Mouse (Mus musculus): ENCODE measurements at regions not wholly inside any gene's neighbourhood (a gene's known extent, or its start where the extent isn't known, plus 50 kb on each side); places are given as distances from the start of the nearest gene placed in this dataset.

DNA sequence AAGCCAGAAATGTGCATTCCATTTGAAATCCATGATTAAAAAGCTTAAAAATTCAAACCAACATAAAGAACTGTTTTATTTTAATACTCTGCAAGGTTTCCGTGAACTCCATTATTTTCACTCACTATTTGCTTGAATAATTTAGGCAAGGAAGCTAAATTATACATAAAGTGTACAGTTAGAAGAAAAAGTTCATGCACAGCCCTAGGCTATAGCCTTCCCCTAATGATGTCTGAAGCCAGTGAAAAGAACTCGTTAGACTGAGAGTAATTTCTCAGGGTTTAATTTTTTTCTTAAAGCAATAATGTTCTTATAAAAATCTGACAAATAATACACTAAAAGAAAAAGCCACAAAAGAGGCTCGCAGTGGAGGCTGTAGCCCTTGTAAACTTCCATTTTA is 141.4 kb upstream of the Meis1 start:
- Histone ChIP-seq H3K4me3 (ENCODE audit: low read depth, low read length) (no peak overlapping the region), H3K4me1 (replicated peaks; ENCODE audit: control insufficient read depth, insufficient read depth, low read length) (no peaks in the 10 kb centered on the region), H3K27me3 (replicated peaks; ENCODE audit: control insufficient read depth, insufficient read depth, low read length) (no peaks in the 10 kb centered on the region), H3K9ac (ENCODE audit: low read depth, low read length) (no peak overlapping the region), H3K36me3 (ENCODE audit: control insufficient read depth, insufficient read depth, low read length) (no peaks in the 10 kb centered on the region), H3K27ac (ENCODE audit: low read depth, low read length) (no peak overlapping the region), H3K4me2 (no peak overlapping the region), H3K9me3 (ENCODE audit: control insufficient read depth, low read length) (no peaks in the 10 kb centered on the region)
- DNase-seq (ENCODE audit: low spot score), result no peak
- WGBS, result 62% methylated on average over 3 of the region's 3 CpGs
- ATAC-seq (replicated peaks; ENCODE audit: low FRiP score), result no peak

DNA sequence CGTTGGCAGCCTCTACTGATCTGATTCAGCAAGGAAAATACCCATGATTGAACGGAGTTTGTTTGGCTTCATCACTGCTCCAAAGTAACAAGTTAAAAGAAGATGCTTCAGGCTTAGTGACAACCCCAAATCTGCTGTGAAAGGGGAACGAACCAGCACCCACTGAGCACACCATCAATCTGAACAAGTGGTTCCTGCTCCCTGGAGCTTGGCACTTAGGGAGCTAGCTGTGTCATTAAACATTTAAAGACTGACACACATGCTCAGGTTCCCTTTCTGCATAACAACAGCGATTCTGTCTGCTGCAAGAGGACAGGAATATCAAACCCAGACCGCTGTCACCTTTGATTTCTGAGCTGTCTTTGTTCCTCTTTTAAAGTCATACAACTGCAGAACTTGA is 141.9 kb upstream of the Meis1 start:
- Histone ChIP-seq H3K4me3 (ENCODE audit: low read depth, low read length) (no peak overlapping the region), H3K36me3 (ENCODE audit: control insufficient read depth, insufficient read depth, low read length) (no peaks in the 10 kb centered on the region), H3K4me1 (replicated peaks; ENCODE audit: control insufficient read depth, insufficient read depth, low read length) (no peaks in the 10 kb centered on the region), H3K4me2 (no peak overlapping the region), H3K9me3 (ENCODE audit: control insufficient read depth, low read length) (no peaks in the 10 kb centered on the region), H3K9ac (ENCODE audit: low read depth, low read length) (no peak overlapping the region), H3K27ac (ENCODE audit: low read depth, low read length) (no peak overlapping the region), H3K27me3 (replicated peaks; ENCODE audit: control insufficient read depth, insufficient read depth, low read length) (no peaks in the 10 kb centered on the region)
- WGBS, result 48% methylated on average over 5 of the region's 5 CpGs
- ATAC-seq (replicated peaks; ENCODE audit: low FRiP score), result no peak
- no peak for DNase-seq (ENCODE audit: low spot score)

- Histone ChIP-seq H3K4me1 (replicated peaks; ENCODE audit: control insufficient read depth, insufficient read depth, low read length) (no peaks in the 10 kb centered on the region), H3K27me3 (replicated peaks; ENCODE audit: control insufficient read depth, insufficient read depth, low read length) (no peaks in the 10 kb centered on the region), H3K4me3 (ENCODE audit: low read depth, low read length) (no peak overlapping the region), H3K9me3 (ENCODE audit: control insufficient read depth, low read length) (no peaks in the 10 kb centered on the region), H3K27ac (ENCODE audit: low read depth, low read length) (no peak overlapping the region), H3K36me3 (ENCODE audit: control insufficient read depth, insufficient read depth, low read length) (no peaks in the 10 kb centered on the region), H3K9ac (ENCODE audit: low read depth, low read length) (no peak overlapping the region), H3K4me2 (no peak overlapping the region)
- WGBS, result 81% methylated on average over 2 of the region's 2 CpGs
- DNase-seq (ENCODE audit: low spot score), result no peak
- no peak for ATAC-seq (replicated peaks; ENCODE audit: low FRiP score)
These were observed 152.2 kb upstream of the Meis1 start for GRCm38 (mm10) chr11:19170938-19171337.

GRCm38 (mm10) chr11:19174305-19175017 is 155.7 kb upstream of the Meis1 start:
- ATAC-seq (replicated peaks; ENCODE audit: low FRiP score) (no peak), DNase-seq (ENCODE audit: low spot score) (no peak)
- H3K9ac ChIP-seq (ENCODE audit: low read depth, low read length), result no peak overlapping the region
- H3K4me2 ChIP-seq, result no peak overlapping the region
- WGBS, result 83% methylated on average over 13 of the region's 13 CpGs
- H3K9me3 ChIP-seq (ENCODE audit: control insufficient read depth, low read length), result no peaks in the 10 kb centered on the region
- no peak overlapping the region for H3K4me3 ChIP-seq (ENCODE audit: low read depth, low read length)
- no peaks in the 10 kb centered on the region for H3K27me3 ChIP-seq (replicated peaks; ENCODE audit: control insufficient read depth, insufficient read depth, low read length)
- no peak overlapping the region for H3K27ac ChIP-seq (ENCODE audit: low read depth, low read length)
- H3K4me1 ChIP-seq (replicated peaks; ENCODE audit: control insufficient read depth, insufficient read depth, low read length), result no peaks in the 10 kb centered on the region
- no peaks in the 10 kb centered on the region for H3K36me3 ChIP-seq (ENCODE audit: control insufficient read depth, insufficient read depth, low read length)

DNA sequence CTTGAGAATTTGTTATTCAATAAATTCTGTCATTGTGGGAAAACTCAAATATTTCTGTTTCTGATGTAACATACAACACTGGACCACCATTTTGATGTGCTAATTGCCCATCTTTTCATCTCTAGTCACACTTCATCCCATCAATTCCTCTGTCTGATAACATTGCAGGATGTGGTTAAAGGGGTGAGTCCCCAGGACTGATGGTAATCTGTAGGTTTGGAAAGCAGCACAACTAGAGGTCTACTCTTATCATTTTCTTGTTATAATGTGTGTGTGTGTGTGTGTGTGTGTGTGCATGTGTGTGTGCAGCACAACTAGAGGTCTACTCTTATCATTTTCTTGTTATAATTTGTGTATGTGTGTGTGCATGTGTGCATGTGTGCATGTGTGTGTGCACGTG is 160.5 kb upstream of the Meis1 start:
- Histone ChIP-seq H3K9ac (ENCODE audit: low read depth, low read length) (no peak overlapping the region), H3K4me3 (ENCODE audit: low read depth, low read length) (no peak overlapping the region), H3K27me3 (replicated peaks; ENCODE audit: control insufficient read depth, insufficient read depth, low read length) (no peaks in the 10 kb centered on the region), H3K4me1 (replicated peaks; ENCODE audit: control insufficient read depth, insufficient read depth, low read length) (no peaks in the 10 kb centered on the region), H3K4me2 (no peak overlapping the region), H3K27ac (ENCODE audit: low read depth, low read length) (no peak overlapping the region), H3K9me3 (ENCODE audit: control insufficient read depth, low read length) (no peaks in the 10 kb centered on the region), H3K36me3 (ENCODE audit: control insufficient read depth, insufficient read depth, low read length) (no peaks in the 10 kb centered on the region)
- ATAC-seq (replicated peaks; ENCODE audit: low FRiP score) (no peak), DNase-seq (ENCODE audit: low spot score) (no peak)
- WGBS, result 77% methylated on average over 1 of the region's 1 CpGs

- H3K9ac ChIP-seq (ENCODE audit: low read depth, low read length), result no peak overlapping the region
- H3K36me3 ChIP-seq (ENCODE audit: control insufficient read depth, insufficient read depth, low read length), result no peaks in the 10 kb centered on the region
- WGBS, result 44% methylated on average over 2 of the region's 2 CpGs
- no peaks in the 10 kb centered on the region for H3K4me1 ChIP-seq (replicated peaks; ENCODE audit: control insufficient read depth, insufficient read depth, low read length)
- H3K9me3 ChIP-seq (ENCODE audit: control insufficient read depth, low read length), result no peaks in the 10 kb centered on the region
- ATAC-seq (replicated peaks; ENCODE audit: low FRiP score) (no peak), DNase-seq (ENCODE audit: low spot score) (no peak)
- H3K27ac ChIP-seq (ENCODE audit: low read depth, low read length), result no peak overlapping the region
- no peaks in the 10 kb centered on the region for H3K27me3 ChIP-seq (replicated peaks; ENCODE audit: control insufficient read depth, insufficient read depth, low read length)
- no peak overlapping the region for H3K4me2 ChIP-seq
- no peak overlapping the region for H3K4me3 ChIP-seq (ENCODE audit: low read depth, low read length)
These were observed 171.0 kb upstream of the Meis1 start for GRCm38 (mm10) chr11:19189778-19190177.

- Histone ChIP-seq H3K4me3 (ENCODE audit: low read depth, low read length) (no peak overlapping the region), H3K9ac (ENCODE audit: low read depth, low read length) (no peak overlapping the region), H3K4me1 (replicated peaks; ENCODE audit: control insufficient read depth, insufficient read depth, low read length) (no peaks in the 10 kb centered on the region), H3K4me2 (no peak overlapping the region), H3K9me3 (ENCODE audit: control insufficient read depth, low read length) (no peaks in the 10 kb centered on the region), H3K27me3 (replicated peaks; ENCODE audit: control insufficient read depth, insufficient read depth, low read length) (no peaks in the 10 kb centered on the region), H3K27ac (ENCODE audit: low read depth, low read length) (no peak overlapping the region), H3K36me3 (ENCODE audit: control insufficient read depth, insufficient read depth, low read length) (no peaks in the 10 kb centered on the region)
- DNase-seq (ENCODE audit: low spot score) (no peak), ATAC-seq (replicated peaks; ENCODE audit: low FRiP score) (no peak)
- 8% methylated on average over 1 of the region's 1 CpGs for WGBS
These were observed 175.7 kb upstream of the Meis1 start for GRCm38 (mm10) chr11:19194464-19194863.

GRCm38 (mm10) chr11:19197790-19198189 is 179.0 kb upstream of the Meis1 start:
- no peak for ATAC-seq (replicated peaks; ENCODE audit: low FRiP score)
- no peaks in the 10 kb centered on the region for H3K9me3 ChIP-seq (ENCODE audit: control insufficient read depth, low read length)
- no peak for DNase-seq (ENCODE audit: low spot score)
- WGBS, result 89% methylated on average over 1 of the region's 1 CpGs
- H3K9ac ChIP-seq (ENCODE audit: low read depth, low read length), result no peak overlapping the region
- H3K4me1 ChIP-seq (replicated peaks; ENCODE audit: control insufficient read depth, insufficient read depth, low read length), result no peaks in the 10 kb centered on the region
- no peak overlapping the region for H3K4me2 ChIP-seq
- H3K4me3 ChIP-seq (ENCODE audit: low read depth, low read length), result no peak overlapping the region
- no peak overlapping the region for H3K27ac ChIP-seq (ENCODE audit: low read depth, low read length)
- no peaks in the 10 kb centered on the region for H3K36me3 ChIP-seq (ENCODE audit: control insufficient read depth, insufficient read depth, low read length)
- no peaks in the 10 kb centered on the region for H3K27me3 ChIP-seq (replicated peaks; ENCODE audit: control insufficient read depth, insufficient read depth, low read length)

GRCm38 (mm10) chr11:19202602-19203517 is 184.1 kb upstream of the Meis1 start:
- no peaks in the 10 kb centered on the region for H3K36me3 ChIP-seq (ENCODE audit: control insufficient read depth, insufficient read depth, low read length)
- no peaks in the 10 kb centered on the region for H3K9me3 ChIP-seq (ENCODE audit: control insufficient read depth, low read length)
- no peak overlapping the region for H3K9ac ChIP-seq (ENCODE audit: low read depth, low read length)
- H3K27me3 ChIP-seq (replicated peaks; ENCODE audit: control insufficient read depth, insufficient read depth, low read length), result no peaks in the 10 kb centered on the region
- ATAC-seq (replicated peaks; ENCODE audit: low FRiP score) (no peak), DNase-seq (ENCODE audit: low spot score) (no peak)
- H3K4me1 ChIP-seq (replicated peaks; ENCODE audit: control insufficient read depth, insufficient read depth, low read length), result no peaks in the 10 kb centered on the region
- H3K4me3 ChIP-seq (ENCODE audit: low read depth, low read length), result no peak overlapping the region
- H3K27ac ChIP-seq (ENCODE audit: low read depth, low read length), result no peak overlapping the region
- 72% methylated on average over 8 of the region's 8 CpGs for WGBS
- H3K4me2 ChIP-seq, result no peak overlapping the region

Data from liver, embryonic 11.5 days (tissue).